Mouse (Mus musculus) limb, embryonic 10.5 days (tissue): ENCODE data around the gene Fam49a. TPM values are rescaled to one million over a fixed set of nuclear protein-coding genes. Genes with fewer than 3 reads are reported as not detected.
"Not testable (repeated sequence)": the region's sequence is repeated elsewhere in the genome, so short reads cannot be mapped to it uniquely, and the experiment has no call there.

Experiments used
- DNase-seq: peaks from one replicate; pipeline ENCODE4 v3.0.0-alpha.2; 2017; ENCODE audit warnings: low spot score
- H3K27ac ChIP-seq: fragments of 300-500 bp; sonication (generic); 2 replicates; pipeline ENCODE4 v1.5.1; 2016; ENCODE audit warnings: mild to moderate bottlenecking
- H3K27me3 ChIP-seq: fragments of 300-500 bp; sonication (generic); 2 replicates; pipeline ENCODE4 v1.6.1; 2016; ENCODE audit warnings: low read depth, mild to moderate bottlenecking; ENCODE audit not compliant: poor library complexity, severe bottlenecking
- H3K36me3 ChIP-seq: fragments of 300-500 bp; sonication (generic); 2 replicates; pipeline ENCODE4 v1.6.1; 2016; ENCODE audit warnings: mild to moderate bottlenecking, moderate library complexity
- H3K4me1 ChIP-seq: fragments of 300-500 bp; sonication (generic); 2 replicates; pipeline ENCODE4 v1.6.1; 2016
- H3K4me3 ChIP-seq: fragments of 300-500 bp; sonication (generic); 2 replicates; pipeline ENCODE4 v1.5.1; 2016; ENCODE audit warnings: mild to moderate bottlenecking, moderate library complexity
- H3K9me3 ChIP-seq: fragments of 300-500 bp; sonication (generic); replicated peaks from 2 replicates; pipeline ENCODE4 v1.6.1; 2016; ENCODE audit warnings: mild to moderate bottlenecking
- WGBS: fragments of 180-500 bp; shearing (Covaris S2); methylation state at CpG from one replicate; pipeline ENCODE4 v1.1.7; 2016; 5-methylcytosine and 5-hydroxymethylcytosine counted together
- polyA plus RNA-seq: library from polyadenylated mRNA; unstranded; fragments of >200 nt; fragmentation: Nextera tagmentation; extraction: Ambion mirVana; gene quantifications from 2 replicates; pipeline ENCODE4 v1.2.1, GENCODE M21; 2016

Gene Fam49a
- polyA plus RNA-seq, 1 experiment from 2014 or later = 6.5 TPM

DNA sequence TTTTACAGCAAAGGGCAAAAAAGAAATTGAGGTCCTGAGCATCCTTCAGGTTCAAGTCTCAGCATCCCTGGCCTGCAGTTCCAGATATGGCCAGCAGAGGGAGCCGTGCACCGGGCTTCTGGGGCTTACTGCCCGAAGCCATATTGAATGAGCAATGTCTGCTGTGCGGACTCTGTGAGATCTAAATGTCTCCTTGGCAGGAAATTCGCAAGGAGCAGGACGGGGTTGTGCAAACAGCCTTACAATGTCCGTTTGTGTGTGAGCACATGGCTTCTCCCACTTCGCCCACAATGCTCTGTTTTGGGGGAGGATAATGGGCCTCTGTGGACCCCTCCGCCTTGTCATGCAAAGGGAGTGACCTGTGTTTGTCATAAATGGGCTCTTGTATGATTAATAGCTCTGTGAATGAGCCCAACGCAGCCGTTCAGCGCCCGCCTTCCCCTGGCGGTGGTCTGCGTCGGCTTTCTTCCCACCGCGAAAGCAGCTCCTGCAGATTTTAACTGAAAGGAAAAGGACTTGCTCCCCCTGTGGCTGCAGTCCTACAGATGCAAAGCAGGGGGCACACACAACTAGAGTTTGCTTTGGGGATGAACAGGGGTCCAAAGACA lies 61.8 kb downstream of the Fam49a start:
- Histone ChIP-seq H3K27me3 (no peaks in the 10 kb centered on the region), H3K9me3 (no peaks in the 10 kb centered on the region), H3K36me3 (no peaks in the 10 kb centered on the region), H3K4me3 (peak overlapping the region; percentile 33; the same call in 1 of the 2 replicates), H3K4me1 (peaks cover 13% of the 10 kb centered on the region), H3K27ac (peak overlapping the region; percentile 86)
- peak; percentile 96 for DNase-seq
- 29% methylated on average over 18 of the region's 18 CpGs for WGBS

DNA sequence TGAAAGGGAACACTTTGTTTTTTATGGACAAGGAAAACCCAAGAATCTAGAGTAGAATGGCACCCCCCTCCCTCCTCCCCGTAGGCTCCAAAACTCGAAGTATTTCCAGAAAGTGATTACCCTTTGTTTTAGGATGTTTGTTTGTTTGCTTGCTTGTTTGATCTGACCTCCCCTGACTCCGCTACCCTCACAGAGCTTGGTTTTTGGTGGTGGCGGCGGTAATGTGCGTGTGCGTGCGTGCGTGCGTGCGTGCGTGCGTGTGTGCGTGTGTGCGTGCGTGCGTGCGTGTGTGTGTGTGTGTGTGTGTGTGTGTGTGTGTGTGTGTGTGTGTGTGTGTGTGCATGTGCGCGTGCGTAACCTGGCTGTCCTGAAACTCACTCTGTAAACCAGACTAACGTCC lies 62.3 kb downstream of the Fam49a start:
- not testable (repeated sequence) for H3K36me3 ChIP-seq, H3K27me3 ChIP-seq, H3K9me3 ChIP-seq, DNase-seq, H3K4me3 ChIP-seq
- peaks cover 13% of the 10 kb centered on the region for H3K4me1 ChIP-seq
- 92% methylated on average over 22 of the region's 22 CpGs for WGBS
- peak overlapping the region; percentile 86; the same call in 1 of the 2 replicates for H3K27ac ChIP-seq

- Histone ChIP-seq H3K9me3 (no peaks in the 10 kb centered on the region), H3K4me3 (no peak overlapping the region), H3K4me1 (no peaks in the 10 kb centered on the region), H3K36me3 (no peaks in the 10 kb centered on the region), H3K27me3 (no peaks in the 10 kb centered on the region), H3K27ac (no peak overlapping the region)
- DNase-seq = no peak
- WGBS = 90% methylated on average over 11 of the region's 11 CpGs
These were observed 71.8 kb downstream of the Fam49a start for GRCm38 (mm10) chr12:12333526-12334310.

- no peaks in the 10 kb centered on the region for H3K27me3 ChIP-seq
- no peak overlapping the region for H3K27ac ChIP-seq
- WGBS = 92% methylated on average over 5 of the region's 5 CpGs
- H3K4me1 ChIP-seq = no peaks in the 10 kb centered on the region
- no peak overlapping the region for H3K4me3 ChIP-seq
- no peaks in the 10 kb centered on the region for H3K36me3 ChIP-seq
- no peaks in the 10 kb centered on the region for H3K9me3 ChIP-seq
- DNase-seq = no peak
These were observed 72.5 kb downstream of the Fam49a start for GRCm38 (mm10) chr12:12334486-12334885.

GRCm38 (mm10) chr12:12335566-12335965 lies 73.6 kb downstream of the Fam49a start:
- WGBS = 92% methylated on average over 7 of the region's 7 CpGs
- DNase-seq = no peak

DNA sequence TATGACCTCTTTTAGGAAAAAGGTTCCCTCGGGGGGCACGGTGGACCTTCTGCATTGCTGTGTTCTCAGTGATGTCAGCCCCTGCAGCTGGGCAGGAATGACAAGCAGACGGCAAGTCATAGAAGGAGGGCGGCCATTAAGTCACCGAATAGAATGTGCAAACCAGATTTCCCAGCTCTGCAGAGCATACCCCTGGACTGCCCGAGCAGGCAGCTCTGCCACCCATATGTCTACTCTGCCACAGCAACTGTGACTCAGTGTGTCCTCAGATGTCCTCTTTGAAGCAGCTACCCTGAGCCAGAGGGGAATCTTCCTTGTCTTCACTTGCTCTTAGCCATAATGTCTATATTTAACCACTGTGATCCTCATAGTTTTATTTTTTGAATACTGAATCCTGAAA lies 75.4 kb downstream of the Fam49a start:
- Histone ChIP-seq H3K27me3 (no peaks in the 10 kb centered on the region), H3K27ac (no peak overlapping the region), H3K4me3 (no peak overlapping the region), H3K36me3 (no peaks in the 10 kb centered on the region), H3K4me1 (no peaks in the 10 kb centered on the region), H3K9me3 (no peaks in the 10 kb centered on the region)
- WGBS = 90% methylated on average over 6 of the region's 6 CpGs
- DNase-seq = no peak

More at GRCm38 (mm10) chr12:12335566-12335965, 73.6 kb downstream of the Fam49a start:
- H3K27ac ChIP-seq = no peak overlapping the region
- H3K36me3 ChIP-seq = no peaks in the 10 kb centered on the region
- H3K9me3 ChIP-seq = no peaks in the 10 kb centered on the region
- no peaks in the 10 kb centered on the region for H3K27me3 ChIP-seq
- H3K4me1 ChIP-seq = no peaks in the 10 kb centered on the region
- no peak overlapping the region for H3K4me3 ChIP-seq

GRCm38 (mm10) chr12:12343320-12343719 lies 81.4 kb downstream of the Fam49a start:
- no peaks in the 10 kb centered on the region for H3K36me3 ChIP-seq
- H3K9me3 ChIP-seq = no peaks in the 10 kb centered on the region
- no peaks in the 10 kb centered on the region for H3K4me1 ChIP-seq
- no peak overlapping the region for H3K4me3 ChIP-seq
- WGBS = 97% methylated on average over 2 of the region's 2 CpGs
- no peaks in the 10 kb centered on the region for H3K27me3 ChIP-seq
- DNase-seq = no peak
- H3K27ac ChIP-seq = no peak overlapping the region

DNA sequence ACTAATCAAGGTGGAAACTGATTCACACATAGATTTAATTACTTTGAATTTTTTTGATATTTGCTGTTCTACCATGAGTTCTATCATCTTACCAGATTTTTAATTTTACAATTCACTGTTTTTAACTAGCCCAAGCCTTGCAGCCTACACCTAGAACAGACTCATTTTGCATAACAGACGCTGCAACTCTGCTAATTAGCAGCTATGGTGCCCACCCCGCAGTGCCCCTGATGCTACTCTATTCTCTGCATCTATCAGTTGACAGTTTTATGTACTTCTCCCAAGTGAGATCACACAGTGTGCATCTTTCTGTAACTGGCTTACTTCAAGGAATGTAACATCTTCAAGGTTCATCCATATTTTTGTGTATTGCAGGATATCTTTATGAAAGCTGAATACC lies 86.7 kb downstream of the Fam49a start:
- H3K27me3 ChIP-seq = no peaks in the 10 kb centered on the region
- no peak overlapping the region for H3K27ac ChIP-seq
- H3K36me3 ChIP-seq = no peaks in the 10 kb centered on the region
- WGBS = 79% methylated on average over 2 of the region's 2 CpGs
- no peak overlapping the region for H3K4me3 ChIP-seq
- no peaks in the 10 kb centered on the region for H3K9me3 ChIP-seq
- H3K4me1 ChIP-seq = no peaks in the 10 kb centered on the region
- no peak for DNase-seq

GRCm38 (mm10) chr12:12349645-12350288 lies 87.8 kb downstream of the Fam49a start:
- Histone ChIP-seq H3K9me3 (no peaks in the 10 kb centered on the region), H3K4me3 (no peak overlapping the region), H3K27me3 (no peaks in the 10 kb centered on the region), H3K27ac (no peak overlapping the region), H3K36me3 (no peaks in the 10 kb centered on the region), H3K4me1 (no peaks in the 10 kb centered on the region)
- DNase-seq = no peak
- 78% methylated on average over 6 of the region's 6 CpGs for WGBS

GRCm38 (mm10) chr12:12351816-12352552 lies 90.0 kb downstream of the Fam49a start:
- no peak for DNase-seq
- Histone ChIP-seq H3K27ac (no peak overlapping the region), H3K36me3 (no peaks in the 10 kb centered on the region), H3K4me1 (no peaks in the 10 kb centered on the region), H3K27me3 (no peaks in the 10 kb centered on the region), H3K9me3 (no peaks in the 10 kb centered on the region), H3K4me3 (no peak overlapping the region)
- WGBS = 63% methylated on average over 11 of the region's 11 CpGs

- 81% methylated on average over 10 of the region's 10 CpGs for WGBS
These were observed 92.2 kb downstream of the Fam49a start for GRCm38 (mm10) chr12:12354115-12354653.

DNA sequence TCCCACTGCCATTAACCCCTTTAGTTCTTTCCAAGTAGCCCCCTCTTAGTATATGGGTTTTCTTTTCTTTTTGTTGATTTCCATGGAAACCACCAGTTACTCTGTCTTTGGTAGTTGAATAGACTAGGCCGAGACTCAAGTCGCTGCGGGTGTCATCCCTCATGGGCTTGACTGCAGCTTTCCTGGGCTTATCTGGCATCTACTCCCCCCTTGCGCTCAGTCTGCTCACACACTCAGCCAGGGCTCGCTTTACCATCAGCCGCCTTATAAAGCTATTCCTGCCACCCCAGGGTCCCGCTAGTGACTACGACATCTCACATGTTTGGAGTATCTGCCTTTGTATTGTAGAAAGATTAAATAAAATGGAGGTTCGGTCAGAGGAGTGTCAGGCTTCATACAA lies 94.1 kb downstream of the Fam49a start:
- H3K27ac ChIP-seq = no peak overlapping the region
- no peak overlapping the region for H3K4me3 ChIP-seq
- no peak for DNase-seq
- H3K36me3 ChIP-seq = no peaks in the 10 kb centered on the region
- H3K4me1 ChIP-seq = no peaks in the 10 kb centered on the region
- H3K9me3 ChIP-seq = no peaks in the 10 kb centered on the region
- no peaks in the 10 kb centered on the region for H3K27me3 ChIP-seq
- WGBS = 91% methylated on average over 9 of the region's 9 CpGs

More at GRCm38 (mm10) chr12:12354115-12354653, 92.2 kb downstream of the Fam49a start:
- Histone ChIP-seq H3K27me3 (no peaks in the 10 kb centered on the region), H3K4me1 (no peaks in the 10 kb centered on the region), H3K4me3 (no peak overlapping the region), H3K9me3 (no peaks in the 10 kb centered on the region), H3K36me3 (no peaks in the 10 kb centered on the region), H3K27ac (no peak overlapping the region)
- DNase-seq = no peak
